Mouse (Mus musculus) heart, postnatal 4 days (tissue): Measurements from ENCODE around the gene Gm34302. TPM values are rescaled to one million over a fixed set of nuclear protein-coding genes. Genes with fewer than 3 reads are reported as not detected.
A peak's percentile ranks its signal among the peaks of the same experiment; 100 is the strongest.

Source experiments
- DNase-seq: peaks from one replicate; pipeline ENCODE4 v3.0.0; 2021
- total RNA-seq, 2 experiments: library from RNA; stranded (reverse); gene quantifications; 2 replicates each; pipeline ENCODE4 v1.2.3; 2021

The Gm34302 gene
- total RNA-seq, result 10 to 100 TPM; 14.5 to 21.3 TPM

GRCm38 (mm10) chr3:63483726-63484125 is at the start of gene Gm34302:
Gene Gm34302 (minus strand): TSS chr3:63483879.
- no peak for DNase-seq

GRCm38 (mm10) chr3:63531847-63532246 is 48.2 kb upstream of the Gm34302 start:
- no peak for DNase-seq

- DNase-seq, result no peak
Observed at GRCm38 (mm10) chr3:63517681-63518080, 34.0 kb upstream of the Gm34302 start.

GRCm38 (mm10) chr3:63516279-63516678 is 32.6 kb upstream of the Gm34302 start:
- DNase-seq, result peak; percentile 14

GRCm38 (mm10) chr3:63511316-63511715 is 27.6 kb upstream of the Gm34302 start:
- DNase-seq, result peak; percentile 31

- no peak for DNase-seq
Observed at GRCm38 (mm10) chr3:63509484-63509883, 25.8 kb upstream of the Gm34302 start.

GRCm38 (mm10) chr3:63508924-63509323 is 25.2 kb upstream of the Gm34302 start:
- DNase-seq, result no peak

- no peak for DNase-seq
Observed at GRCm38 (mm10) chr3:63504433-63504832, 20.8 kb upstream of the Gm34302 start.

GRCm38 (mm10) chr3:63494625-63495382 is 11.1 kb upstream of the Gm34302 start:
- no peak for DNase-seq

GRCm38 (mm10) chr3:63493563-63493962 is 9.9 kb upstream of the Gm34302 start:
- DNase-seq, result no peak

- DNase-seq, result peak; percentile 14
Observed at GRCm38 (mm10) chr3:63440426-63441125, 43.1 kb downstream of the Gm34302 start.

GRCm38 (mm10) chr3:63439738-63440137 is 43.9 kb downstream of the Gm34302 start:
- peak; percentile 25 for DNase-seq

- DNase-seq, result no peak
Observed at GRCm38 (mm10) chr3:63438898-63439297, 44.8 kb downstream of the Gm34302 start.

Other genes starting within 250 kb of the Gm34302 start
- 1 to 10 TPM; 3.5 to 4.2 TPM for gene Mme, start 242.3 kb downstream of the Gm34302 start, total RNA-seq